Mouse (Mus musculus) macrophage (primary cell): ENCODE results near the gene Epha4. TPM values are rescaled to one million over a fixed set of nuclear protein-coding genes. Genes with fewer than 3 reads are reported as not detected.

Experiments used
- H3K27ac ChIP-seq: fragments of 350-480 bp; formaldehyde crosslinking; 2 replicates; pipeline ENCODE4 v1.9.0; 2021
- H3K36me3 ChIP-seq: fragments of 350-480 bp; formaldehyde crosslinking; 2 replicates; pipeline ENCODE4 v1.9.0; 2021; ENCODE audit errors: inconsistent target
- H3K4me3 ChIP-seq: fragments of 350-480 bp; formaldehyde crosslinking; 2 replicates; pipeline ENCODE4 v1.9.0; 2021; ENCODE audit errors: inconsistent target
- H3K79me2 ChIP-seq: fragments of 350-480 bp; formaldehyde crosslinking; 2 replicates; pipeline ENCODE4 v1.9.0; 2021; ENCODE audit errors: inconsistent target
- WGBS: methylation state at CpG from one replicate; pipeline ENCODE4 v1.1.7; 2026; ENCODE audit warnings: inconsistent platforms; ENCODE audit not compliant: missing documents; 5-methylcytosine and 5-hydroxymethylcytosine counted together
- polyA plus RNA-seq: library from polyadenylated mRNA; stranded (reverse); fragments of 250-400 nt; gene quantifications from 3 replicates; pipeline ENCODE4 v1.2.4, GENCODE M21; 2018; ENCODE audit warnings: inconsistent platforms

The Epha4 gene
- polyA plus RNA-seq, 1 experiment from 2014 or later = not detected

DNA sequence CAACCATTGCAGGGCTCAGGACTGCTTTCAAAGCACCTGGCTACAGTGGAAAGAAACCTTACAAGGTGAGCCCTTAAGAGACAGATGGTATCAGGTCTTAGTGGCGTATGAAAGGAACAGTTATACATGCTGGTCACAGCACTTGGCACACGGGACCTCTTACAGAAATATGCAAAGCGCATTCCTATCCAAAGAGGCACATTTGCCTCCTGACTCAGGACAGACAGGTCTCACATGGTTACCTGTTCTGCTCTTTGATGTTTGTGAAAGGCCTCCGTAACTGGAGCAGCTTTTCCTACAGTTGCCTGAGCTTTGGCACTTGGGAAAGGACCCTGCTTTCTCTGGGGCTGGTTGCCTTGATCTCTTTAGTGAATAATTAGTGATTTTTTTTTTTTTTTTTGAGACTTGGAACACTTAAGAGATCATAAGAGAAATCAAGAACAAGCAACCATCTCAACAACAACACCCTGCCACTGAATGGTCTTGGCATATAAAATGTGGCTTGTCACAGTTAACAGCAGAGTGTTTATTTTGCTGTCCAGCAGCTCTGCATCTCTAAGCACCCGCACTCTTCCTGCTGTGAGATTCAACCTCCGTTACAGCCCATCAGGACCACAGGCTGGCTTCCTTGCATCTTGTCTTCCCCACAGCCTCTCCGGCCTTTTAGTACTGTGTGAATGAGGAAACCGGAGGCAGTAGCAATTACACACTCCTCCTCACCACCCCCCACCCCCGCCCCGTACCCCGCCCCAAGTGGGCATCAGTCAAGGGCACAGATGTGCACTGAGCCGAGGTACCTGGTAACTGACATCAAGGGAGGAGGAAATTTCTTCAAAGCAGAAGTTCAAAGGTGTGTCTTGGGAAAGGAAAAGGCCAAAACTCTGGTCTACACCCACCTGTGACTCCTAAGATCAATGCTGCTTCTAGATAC lies 41.2 kb downstream of the Epha4 start:
- no peak overlapping the region for H3K27ac ChIP-seq
- no peaks in the 10 kb centered on the region for H3K79me2 ChIP-seq
- 85% methylated on average over 10 of the region's 12 CpGs for WGBS
- no peaks in the 10 kb centered on the region for H3K36me3 ChIP-seq
- no peak overlapping the region for H3K4me3 ChIP-seq

- Histone ChIP-seq H3K36me3 (no peaks in the 10 kb centered on the region), H3K27ac (no peak overlapping the region), H3K4me3 (no peak overlapping the region), H3K79me2 (no peaks in the 10 kb centered on the region)
- 95% methylated on average over 2 of the region's 2 CpGs for WGBS
Measured at GRCm38 (mm10) chr1:77472566-77472965, 42.3 kb downstream of the Epha4 start.

GRCm38 (mm10) chr1:77471447-77471846 lies 43.4 kb downstream of the Epha4 start:
- H3K79me2 ChIP-seq = no peaks in the 10 kb centered on the region
- no peaks in the 10 kb centered on the region for H3K36me3 ChIP-seq
- no peak overlapping the region for H3K4me3 ChIP-seq
- H3K27ac ChIP-seq = no peak overlapping the region
- 89% methylated on average over 5 of the region's 5 CpGs for WGBS

DNA sequence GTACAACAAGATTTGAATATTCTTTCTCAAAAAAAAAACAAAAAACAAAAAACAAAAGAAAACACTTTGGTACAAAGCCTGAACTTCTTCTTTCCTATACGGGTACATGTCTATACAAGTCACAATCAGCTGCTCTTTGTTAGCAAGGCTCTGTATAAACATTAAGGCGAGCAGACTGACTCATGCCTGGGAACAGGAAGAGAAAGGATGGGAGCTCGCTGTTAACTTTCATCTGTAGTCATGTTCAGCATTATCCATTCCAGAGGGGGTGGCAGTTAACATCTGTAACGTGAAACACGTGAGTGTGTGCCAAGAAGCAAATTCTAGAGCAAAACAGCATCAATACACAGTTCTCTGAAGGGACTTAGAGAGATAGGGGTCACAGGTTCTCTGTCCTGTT lies 43.9 kb downstream of the Epha4 start:
- H3K79me2 ChIP-seq = no peaks in the 10 kb centered on the region
- no peak overlapping the region for H3K27ac ChIP-seq
- no peak overlapping the region for H3K4me3 ChIP-seq
- no peaks in the 10 kb centered on the region for H3K36me3 ChIP-seq
- 85% methylated on average over 5 of the region's 5 CpGs for WGBS

DNA sequence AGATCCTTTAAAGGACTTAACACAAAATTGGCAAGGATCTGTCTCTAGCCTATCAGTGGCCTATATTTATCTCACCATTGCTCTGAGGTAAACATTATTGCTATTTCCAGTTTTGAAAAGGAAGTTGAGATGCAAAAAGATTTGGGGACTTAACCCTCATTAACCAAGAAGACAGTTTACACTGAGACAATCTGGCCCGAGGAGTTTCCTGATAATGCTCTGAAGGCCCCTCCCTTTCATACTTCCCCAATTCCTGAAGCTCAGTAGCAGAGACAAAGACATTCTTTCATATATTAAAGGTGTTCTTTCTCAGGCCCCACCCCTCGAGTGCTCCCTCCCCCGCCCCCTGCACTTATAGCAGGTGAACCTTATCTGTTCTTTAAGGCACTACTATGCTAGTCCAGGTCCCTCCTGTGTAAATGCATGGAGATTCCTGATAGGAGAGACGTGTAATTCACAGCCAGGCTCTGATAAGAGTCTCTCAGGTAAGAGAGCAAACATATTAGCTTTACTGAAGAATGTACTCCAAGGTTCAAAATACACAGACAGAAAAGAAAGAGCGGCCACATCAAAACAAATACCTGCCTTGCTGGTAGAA lies 46.1 kb downstream of the Epha4 start:
- H3K4me3 ChIP-seq = no peak overlapping the region
- no peaks in the 10 kb centered on the region for H3K79me2 ChIP-seq
- H3K27ac ChIP-seq = no peak overlapping the region
- 66% methylated on average over 5 of the region's 5 CpGs for WGBS
- H3K36me3 ChIP-seq = no peaks in the 10 kb centered on the region

DNA sequence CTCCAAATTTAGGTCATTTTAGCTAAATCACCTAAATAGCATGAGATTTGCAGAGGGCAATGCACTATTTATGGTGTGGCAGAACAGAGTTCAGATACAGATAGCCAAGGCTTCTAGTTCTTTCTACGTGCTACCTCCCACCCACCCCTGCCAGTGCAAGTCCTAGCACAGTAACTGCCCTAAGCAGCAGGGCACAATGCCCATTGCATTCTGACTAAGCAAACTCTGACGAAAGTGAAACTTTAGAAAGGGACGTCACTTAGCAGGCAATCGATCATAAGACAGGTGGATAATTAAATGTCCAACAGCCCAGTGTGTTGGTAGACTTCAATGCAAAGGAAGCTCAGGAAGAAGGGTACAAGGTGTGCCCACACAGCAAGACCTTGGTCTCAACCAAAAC lies 49.4 kb downstream of the Epha4 start:
- Histone ChIP-seq H3K27ac (no peak overlapping the region), H3K36me3 (no peaks in the 10 kb centered on the region), H3K4me3 (no peak overlapping the region), H3K79me2 (no peaks in the 10 kb centered on the region)
- WGBS = 8% methylated on average over 4 of the region's 4 CpGs

DNA sequence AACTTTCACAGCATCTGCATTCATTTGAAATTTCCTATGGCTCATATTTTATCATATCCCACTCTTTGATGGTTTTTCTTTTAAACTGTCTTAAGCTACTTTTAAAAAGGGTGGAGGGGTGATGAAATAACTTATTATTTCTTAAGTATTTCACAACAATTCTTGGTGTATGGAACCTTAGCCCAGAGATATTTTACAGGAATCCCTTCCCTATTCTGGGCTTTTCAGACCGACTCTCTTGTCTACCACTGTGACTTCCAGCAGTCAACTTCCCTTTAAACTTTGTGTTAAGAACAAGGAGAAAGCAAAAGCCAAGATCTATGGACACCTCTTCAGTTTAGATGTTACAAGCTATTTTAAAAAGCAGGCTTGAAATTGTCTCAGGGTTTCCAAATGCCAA lies 50.8 kb downstream of the Epha4 start:
- H3K79me2 ChIP-seq = no peaks in the 10 kb centered on the region
- H3K36me3 ChIP-seq = no peaks in the 10 kb centered on the region
- H3K27ac ChIP-seq = no peak overlapping the region
- WGBS = 11% methylated on average over 1 of the region's 1 CpGs
- H3K4me3 ChIP-seq = no peak overlapping the region

DNA sequence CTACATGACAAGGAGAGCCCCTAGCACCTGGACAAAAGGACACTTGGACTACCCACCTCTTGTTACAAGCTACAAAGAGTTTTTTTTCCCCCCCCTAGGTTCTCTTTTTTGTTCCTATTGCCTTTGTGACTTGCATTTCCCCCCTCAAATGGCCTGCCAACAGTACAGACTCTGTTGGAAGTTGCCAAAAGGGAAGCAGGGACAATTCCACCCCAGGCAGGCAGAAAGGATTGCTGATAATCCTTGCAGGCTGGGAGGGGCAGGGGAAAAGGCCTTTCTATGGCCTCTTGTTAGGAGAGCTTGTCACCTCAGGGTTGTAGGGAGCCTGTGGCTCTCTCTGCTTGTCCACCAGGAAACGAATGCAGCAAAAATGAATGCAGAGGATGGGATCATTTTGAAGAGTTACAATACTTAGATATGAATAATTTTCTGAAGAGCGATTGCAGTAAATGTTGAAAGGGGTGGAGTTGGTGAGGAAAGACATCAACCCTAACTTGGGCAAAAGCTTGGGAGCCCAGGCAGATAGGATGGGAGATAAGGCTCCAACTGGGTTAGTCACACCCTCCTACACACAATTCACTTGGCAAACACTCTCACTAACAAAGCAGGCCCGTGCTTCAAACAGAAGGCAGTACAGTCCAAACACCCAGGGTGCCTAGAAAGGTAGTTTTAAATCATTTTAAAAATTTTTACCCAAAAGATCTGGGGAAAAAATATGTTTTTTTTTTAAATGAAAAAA lies 52.8 kb downstream of the Epha4 start:
- Histone ChIP-seq H3K79me2 (no peaks in the 10 kb centered on the region), H3K27ac (no peak overlapping the region), H3K4me3 (no peak overlapping the region), H3K36me3 (no peaks in the 10 kb centered on the region)
- 82% methylated on average over 3 of the region's 3 CpGs for WGBS

- H3K79me2 ChIP-seq = no peaks in the 10 kb centered on the region
- WGBS = 76% methylated on average over 11 of the region's 11 CpGs
- H3K27ac ChIP-seq = no peak overlapping the region
- no peak overlapping the region for H3K4me3 ChIP-seq
- no peaks in the 10 kb centered on the region for H3K36me3 ChIP-seq
Measured at GRCm38 (mm10) chr1:77460831-77461629, 53.9 kb downstream of the Epha4 start.

DNA sequence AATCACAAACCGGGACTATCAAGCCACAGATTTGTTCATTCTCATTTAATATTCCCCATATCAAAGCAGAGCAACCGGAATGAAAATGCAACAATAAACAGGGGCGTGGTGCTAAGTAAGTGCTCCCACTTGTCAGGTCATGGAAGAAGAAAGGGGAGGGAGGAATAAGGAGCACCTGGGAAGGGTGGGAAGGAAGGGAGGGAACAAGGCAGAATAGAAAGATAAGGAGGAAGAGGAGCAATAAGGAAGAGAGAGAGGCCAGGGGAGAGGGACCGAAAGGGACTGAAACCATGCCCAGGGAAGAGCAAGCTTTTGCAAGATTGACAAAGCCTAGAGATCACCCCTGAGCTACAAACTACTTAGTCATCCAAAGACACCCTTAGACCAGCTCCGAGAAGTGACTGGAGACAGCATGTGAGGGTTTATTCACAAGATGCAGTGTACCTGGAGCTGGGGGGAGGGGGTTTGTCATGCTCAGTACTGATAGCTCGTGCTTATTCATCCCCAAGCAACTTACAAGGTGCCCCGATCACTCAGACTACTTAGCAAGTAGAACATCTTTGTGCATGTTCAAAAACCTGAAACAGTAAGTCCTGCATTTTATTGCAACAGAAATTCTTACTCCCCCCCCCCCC lies 56.0 kb downstream of the Epha4 start:
- Histone ChIP-seq H3K36me3 (no peaks in the 10 kb centered on the region), H3K27ac (no peak overlapping the region), H3K79me2 (no peaks in the 10 kb centered on the region), H3K4me3 (no peak overlapping the region)
- WGBS = 81% methylated on average over 7 of the region's 7 CpGs

- H3K79me2 ChIP-seq = no peaks in the 10 kb centered on the region
- no peak overlapping the region for H3K27ac ChIP-seq
- WGBS = 55% methylated on average over 6 of the region's 6 CpGs
Measured at GRCm38 (mm10) chr1:77457446-77457800, 57.5 kb downstream of the Epha4 start.

DNA sequence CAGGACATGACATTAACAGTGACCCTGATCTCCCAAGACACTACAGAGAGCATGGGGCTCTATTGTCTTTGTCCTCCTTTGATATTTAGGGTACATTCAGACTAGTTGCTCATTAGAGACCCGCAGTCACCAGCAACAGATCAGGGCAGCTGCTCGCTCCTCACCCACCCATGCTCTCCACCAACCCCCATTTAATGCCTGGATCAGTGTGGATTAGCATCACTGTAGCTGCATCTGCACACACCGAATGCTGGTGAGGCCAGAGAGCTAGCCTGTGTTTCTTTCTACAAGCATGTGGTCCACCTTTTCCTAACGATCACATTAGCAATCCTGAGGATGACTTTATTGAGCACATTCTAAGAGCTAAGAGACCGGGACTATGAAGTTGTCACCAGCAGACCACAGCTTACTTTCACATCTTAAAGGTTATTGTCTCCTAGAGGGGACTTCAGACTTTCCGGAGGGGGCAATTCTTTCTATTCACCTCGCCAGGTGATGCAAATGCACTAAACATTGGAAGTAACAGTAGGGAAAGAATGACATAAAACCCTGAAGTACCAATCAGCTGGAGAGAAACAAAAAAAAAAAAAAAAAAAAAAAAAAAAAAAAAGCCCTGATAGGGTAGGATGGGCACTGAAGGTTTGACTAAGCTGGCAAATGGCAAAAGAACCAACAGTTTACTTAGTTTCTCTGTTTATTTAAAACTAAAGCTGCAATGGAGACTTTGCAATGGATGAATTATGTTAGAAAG lies 58.0 kb downstream of the Epha4 start:
- no peak overlapping the region for H3K4me3 ChIP-seq
- H3K79me2 ChIP-seq = no peaks in the 10 kb centered on the region
- 90% methylated on average over 7 of the region's 7 CpGs for WGBS
- no peaks in the 10 kb centered on the region for H3K36me3 ChIP-seq
- no peak overlapping the region for H3K27ac ChIP-seq

More at GRCm38 (mm10) chr1:77457446-77457800, 57.5 kb downstream of the Epha4 start:
- no peak overlapping the region for H3K4me3 ChIP-seq
- no peaks in the 10 kb centered on the region for H3K36me3 ChIP-seq

- no peak overlapping the region for H3K4me3 ChIP-seq
- H3K36me3 ChIP-seq = no peaks in the 10 kb centered on the region
- no peak overlapping the region for H3K27ac ChIP-seq
- 85% methylated on average over 1 of the region's 1 CpGs for WGBS
- H3K79me2 ChIP-seq = no peaks in the 10 kb centered on the region
Measured at GRCm38 (mm10) chr1:77453811-77454210, 61.1 kb downstream of the Epha4 start.
